Comparison of ENCODE assay signal across 22 mouse cellular contexts in the genomic region with DNA sequence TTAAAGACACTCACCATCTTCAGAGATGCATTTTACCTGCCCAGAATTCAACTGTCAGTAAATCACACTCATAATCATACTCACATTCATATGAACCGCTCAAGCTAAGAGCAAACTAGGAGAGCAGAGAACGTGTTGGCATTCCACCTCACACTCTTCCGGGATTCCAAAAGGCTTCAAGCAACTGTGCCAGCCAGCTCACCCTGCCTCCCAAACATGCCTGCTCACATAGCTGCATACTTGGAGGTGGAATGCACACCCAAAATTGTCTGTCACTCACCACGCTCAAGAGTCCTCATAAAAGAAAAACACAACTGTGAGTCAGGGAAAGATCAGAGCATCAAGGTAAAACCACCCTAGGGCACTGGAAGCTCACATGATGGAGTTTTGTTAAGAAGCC. TPM values are rescaled to one million over a fixed set of nuclear protein-coding genes. Genes with fewer than 3 reads are reported as not detected.
DNase-seq lines count a peak whose midpoint lies in the region; ATAC-seq and TF ChIP-seq lines count a peak whose summit lies in the region.
"Had no signal": no experiment of that assay in that cellular context is flagged by ENCODE, and none has a peak within 500 bp of the region (broad histone marks: within the 10 kb centered on the region; RNA-seq: fewer than 3 reads in every experiment).

No protein-coding gene starts in this region.

- H3K9ac ChIP-seq in heart, postnatal 0 days (replicated peaks; ENCODE audit: low read depth, low read length) = no peak overlapping the region
- H3K9ac ChIP-seq in forebrain, embryonic 11.5 days (ENCODE audit: low read length) = no peak overlapping the region
- H3K9ac ChIP-seq: embryonic facial prominence, embryonic 12.5 days; hindbrain, embryonic 15.5 days; limb, embryonic 15.5 days; liver, embryonic 14.5 days; midbrain, embryonic 13.5 days had no signal

- no peak overlapping the region for H3K4me3 ChIP-seq in heart, postnatal 0 days (ENCODE audit: low read depth, low read length)
- no peak overlapping the region for H3K4me3 ChIP-seq in forebrain, embryonic 11.5 days (ENCODE audit: low read depth, low read length)
- H3K4me3 ChIP-seq: embryonic facial prominence, embryonic 12.5 days; hindbrain, embryonic 15.5 days; limb, embryonic 15.5 days; megakaryocyte, embryonic 14.5 days; midbrain, embryonic 13.5 days had no signal

- no peaks in the 10 kb centered on the region for H3K27me3 ChIP-seq in heart, postnatal 0 days (ENCODE audit: control insufficient read depth, insufficient read depth, low read length)
- no peaks in the 10 kb centered on the region for H3K27me3 ChIP-seq in forebrain, embryonic 11.5 days (ENCODE audit: control insufficient read depth, insufficient read depth, low read length)
- H3K27me3 ChIP-seq: embryonic facial prominence, embryonic 12.5 days; hindbrain, embryonic 15.5 days; limb, embryonic 15.5 days; megakaryocyte, embryonic 14.5 days; midbrain, embryonic 13.5 days had no signal

- intact Hi-C loops in heart, postnatal 25 days (cut with DNase I) = no loop called here

- peaks cover 4% of the 10 kb centered on the region for H3K36me3 ChIP-seq in heart, postnatal 0 days (replicated peaks; ENCODE audit: control insufficient read depth, insufficient read depth, low read length)
- no peaks in the 10 kb centered on the region for H3K36me3 ChIP-seq in forebrain, embryonic 11.5 days (ENCODE audit: control insufficient read depth, insufficient read depth, low read length)
- H3K36me3 ChIP-seq: embryonic facial prominence, embryonic 12.5 days; hindbrain, embryonic 15.5 days; midbrain, embryonic 13.5 days had no signal

- peaks cover 39% of the 10 kb centered on the region for H3K4me1 ChIP-seq in heart, postnatal 0 days (ENCODE audit: control insufficient read depth, insufficient read depth)
- no peaks in the 10 kb centered on the region for H3K4me1 ChIP-seq in forebrain, embryonic 11.5 days (replicated peaks; ENCODE audit: control insufficient read depth, insufficient read depth, low read length)
- H3K4me1 ChIP-seq: hindbrain, embryonic 15.5 days; megakaryocyte, embryonic 14.5 days; midbrain, embryonic 13.5 days had no signal

- TF ChIP-seq CTCF in heart, postnatal 0 days (IDR thresholded peaks at IDR 0.05; ENCODE audit: low read depth) = no peak

- H3K27ac ChIP-seq in heart, postnatal 0 days (ENCODE audit: low read depth) = peak overlapping the region; percentile 57
- H3K27ac ChIP-seq in forebrain, embryonic 11.5 days (ENCODE audit: low read depth, low read length) = no peak overlapping the region
- H3K27ac ChIP-seq: embryonic facial prominence, embryonic 12.5 days; hindbrain, embryonic 15.5 days; liver, embryonic 14.5 days; midbrain, embryonic 13.5 days had no signal

- 34% methylated on average over 4 of the region's 4 CpGs for WGBS in heart, postnatal 0 days
- 98% methylated on average over 4 of the region's 4 CpGs for WGBS in forebrain, embryonic 11.5 days

- H3K4me2 ChIP-seq in heart, postnatal 0 days (ENCODE audit: low read depth, low read length) = peak overlapping the region; percentile 29; the same call in 1 of the 2 replicates
- no peak overlapping the region for H3K4me2 ChIP-seq in forebrain, embryonic 11.5 days (ENCODE audit: low read depth, low read length, severe bottlenecking)
- H3K4me2 ChIP-seq: embryonic facial prominence, embryonic 12.5 days; hindbrain, embryonic 15.5 days; limb, embryonic 15.5 days; midbrain, embryonic 13.5 days had no signal

- peak; percentile 83 for ATAC-seq in heart, postnatal 0 days (ENCODE audit: insufficient read depth, low read depth)
- no peak for ATAC-seq in forebrain, embryonic 11.5 days (replicated peaks; ENCODE audit: low FRiP score)
- ATAC-seq: CD4-positive, CD25-positive, alpha-beta regulatory T cell, adult 4 months; forebrain, embryonic 14.5 days; midbrain, embryonic 13.5 days had no signal

- no peak for TF ChIP-seq EP300 in heart, postnatal 0 days (IDR thresholded peaks at IDR 0.05; ENCODE audit: low read depth)

- no peaks in the 10 kb centered on the region for H3K9me3 ChIP-seq in heart, postnatal 0 days (replicated peaks; ENCODE audit: control insufficient read depth, low read length)
- H3K9me3 ChIP-seq in forebrain, embryonic 11.5 days (ENCODE audit: control insufficient read depth, low read length) = no peaks in the 10 kb centered on the region
- H3K9me3 ChIP-seq: embryonic facial prominence, embryonic 12.5 days; hindbrain, embryonic 15.5 days; limb, embryonic 15.5 days; midbrain, embryonic 13.5 days had no signal

- peak; percentile 42 to 43 for DNase-seq in heart, adult 18-20 months
- DNase-seq in heart, postnatal 25 days (ENCODE audit: low spot score) = no peak
- peak; percentile 58 to 59 for DNase-seq in lung, adult 18-20 months
- DNase-seq in lung, postnatal 14 days = no peak
- peak; percentile 75 for DNase-seq in heart, postnatal 0 days (ENCODE audit: low spot score)
- peak; percentile 55 for DNase-seq in lung, postnatal 36 days
- no peak for DNase-seq in forebrain, embryonic 11.5 days (ENCODE audit: low spot score)
- DNase-seq in layer of hippocampus, postnatal 25 days (ENCODE audit: extremely low spot score in 1 of 2, low spot score in 1 of 2) = no peak
- DNase-seq: adrenal gland, postnatal 36 days; cerebellum, adult 11-12 months; cerebellum, postnatal 14 days; gastrocnemius, postnatal 10 days; kidney, adult 8-10 months; kidney, postnatal 14 days had no signal

RNA-seq across cellular contexts. Expression of a gene that starts 34.3 kb away (rescaled TPM):
- 10 to 100 TPM; 71.9 to 73.5 TPM for total RNA-seq in heart, adult 18-20 months (2021)
- total RNA-seq in heart, postnatal 25 days (2021) = 10 to 100 TPM; 69.3 to 76.9 TPM
- 26.9 and 40.0 TPM in 2 replicates for total RNA-seq in heart, postnatal 0 days (2014; rRNA removed; ENCODE audit: low replicate concordance)
- polyA plus RNA-seq in heart, postnatal 0 days (2015; fragmentation: Nextera tagmentation; extraction: Ambion mirVana) = 8.9 and 9.2 TPM in 2 replicates
- 6.0 and 6.5 TPM in 2 replicates for polyA plus RNA-seq in forebrain, embryonic 11.5 days (2014; fragmentation: Nextera tagmentation; extraction: Ambion mirVana)
- total RNA-seq in layer of hippocampus, postnatal 25 days (2021) = 1 to 10 TPM; 3.7 to 4.1 TPM

Comparison
In these comparisons a context has a peak if more than half of its experiments do, and no peak if none do; other contexts are left out.
1. DNase-seq: peak in heart, adult 18-20 months (2 of 2), lung, adult 18-20 months (2 of 2), heart, postnatal 0 days (single experiment) and lung, postnatal 36 days (single experiment); none in heart, postnatal 25 days (single experiment), lung, postnatal 14 days (single experiment), forebrain, embryonic 11.5 days (single experiment) and layer of hippocampus, postnatal 25 days (0 of 2).